Mouse (Mus musculus) right cerebral cortex, postnatal 4 days (tissue): ENCODE results near the gene Zfp296.

Experiments
- DNase-seq: peaks from one replicate; pipeline ENCODE4 v3.0.0-alpha.2; 2022

Zfp296 gene

GRCm38 (mm10) chr7:19609641-19610332, 32.7 kb downstream of the Zfp296 start:
- DNase-seq = no peak

- DNase-seq = no peak
Observed at GRCm38 (mm10) chr7:19610969-19611368, 33.9 kb downstream of the Zfp296 start.

- no peak for DNase-seq
Observed at GRCm38 (mm10) chr7:19615036-19615577, 38.0 kb downstream of the Zfp296 start.

GRCm38 (mm10) chr7:19619004-19619801, 42.1 kb downstream of the Zfp296 start:
- DNase-seq = peak; percentile 66

GRCm38 (mm10) chr7:19620811-19621210, 43.7 kb downstream of the Zfp296 start:
- no peak for DNase-seq

- no peak for DNase-seq
Observed at GRCm38 (mm10) chr7:19622241-19622640, 45.2 kb downstream of the Zfp296 start.

GRCm38 (mm10) chr7:19623433-19623832, 46.3 kb downstream of the Zfp296 start:
- DNase-seq = no peak

- DNase-seq = no peak
Observed at GRCm38 (mm10) chr7:19627721-19628120, 50.6 kb downstream of the Zfp296 start.

- DNase-seq = peak; percentile 59
Observed at GRCm38 (mm10) chr7:19628192-19628535, 51.1 kb downstream of the Zfp296 start.

GRCm38 (mm10) chr7:19628536-19629360, 51.7 kb downstream of the Zfp296 start:
- DNase-seq = peak; percentile 82

GRCm38 (mm10) chr7:19629361-19629734, 52.3 kb downstream of the Zfp296 start, which contains the start of gene Relb:
Relb (minus strand) TSS chr7:19629438.
- peak; percentile 96 for DNase-seq
